Mouse (Mus musculus) CH12.LX (cell line): ENCODE data around the gene Hoxd1.

ENCODE experiments used
- CHD2 ChIP-seq: IDR thresholded peaks from 2 replicates; pipeline ENCODE4 v1.6.1; 2011; ENCODE audit warnings: low read length, improper control_type of control experiment
- CTCF ChIP-seq, 2 experiments: IDR thresholded peaks in 1 of 2; conservative IDR thresholded peaks in 1 of 2; 2 replicates each; pipeline ENCODE4 v1.5.1; 2011 to 2012; ENCODE audit warnings: low read depth in 2 of 2, low read length in 2 of 2, improper control_type of control experiment in 1 of 2, inconsistent platforms in 1 of 2, mild to moderate bottlenecking in 1 of 2, moderate library complexity in 1 of 2
- E2F4 ChIP-seq: IDR thresholded peaks from 2 replicates; pipeline ENCODE4 v1.6.1; 2011; ENCODE audit warnings: low read depth, low read length, improper control_type of control experiment; ENCODE audit not compliant: insufficient replicate concordance
- EP300 ChIP-seq: IDR thresholded peaks from 2 replicates; pipeline ENCODE4 v1.6.1; 2011; ENCODE audit warnings: low read length, improper control_type of control experiment
- ETS1 ChIP-seq: conservative IDR thresholded peaks from 2 replicates; pipeline ENCODE4 v1.6.1; 2012; ENCODE audit warnings: low read depth, mild to moderate bottlenecking, inconsistent platforms, low read length, improper control_type of control experiment, moderate library complexity
- GABPA ChIP-seq: IDR thresholded peaks from 2 replicates; pipeline ENCODE4 v1.6.1; 2012; ENCODE audit warnings: low read depth, low read length, improper control_type of control experiment, inconsistent platforms; ENCODE audit not compliant: insufficient replicate concordance
- MAFK ChIP-seq: IDR thresholded peaks from 2 replicates; pipeline ENCODE4 v1.6.1; 2011; ENCODE audit warnings: low read length, improper control_type of control experiment; ENCODE audit not compliant: insufficient replicate concordance
- MAX ChIP-seq: IDR thresholded peaks from 2 replicates; pipeline ENCODE4 v1.6.1; 2011; ENCODE audit warnings: low read length, improper control_type of control experiment
- POLR2A ChIP-seq: IDR thresholded peaks from 2 replicates; pipeline ENCODE4 v1.6.1; 2011; ENCODE audit warnings: low read depth, mild to moderate bottlenecking, improper control_type of control experiment, low read length
- TCF12 ChIP-seq: IDR thresholded peaks from 2 replicates; pipeline ENCODE4 v1.6.1; 2014; ENCODE audit warnings: low read depth, mild to moderate bottlenecking, inconsistent platforms, low read length, improper control_type of control experiment
- ZKSCAN1 ChIP-seq: IDR thresholded peaks from 2 replicates; pipeline ENCODE4 v1.6.1; 2012; ENCODE audit warnings: low read depth, inconsistent platforms, low read length, improper control_type of control experiment, borderline replicate concordance
- ZMIZ1 ChIP-seq: IDR thresholded peaks from 2 replicates; pipeline ENCODE4 v1.6.1; 2012; ENCODE audit warnings: low read depth, mild to moderate bottlenecking, inconsistent platforms, low read length, improper control_type of control experiment

DNA sequence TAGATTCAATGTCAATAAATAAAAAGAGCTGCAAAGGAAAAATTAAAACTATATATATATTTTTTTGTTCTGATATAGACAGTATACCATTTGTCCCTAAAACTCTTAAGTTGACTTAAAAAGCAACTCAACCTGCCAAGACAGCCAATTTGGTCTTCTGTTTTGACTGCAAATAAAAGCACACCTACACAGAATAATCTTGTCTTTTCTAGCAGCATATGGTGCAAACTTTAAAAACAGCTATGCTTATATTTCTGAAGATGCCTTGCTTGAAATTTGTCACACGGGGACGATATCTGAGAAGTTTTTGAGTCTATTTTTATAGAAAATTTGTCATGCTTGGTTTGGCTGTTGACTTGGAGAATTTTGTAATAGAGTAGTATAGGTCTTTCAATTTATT lies 11.6 kb downstream of the Hoxd1 start:
- TF ChIP-seq CTCF (conservative IDR thresholded peaks at IDR 0.05 in 1 of 2, IDR thresholded peaks at IDR 0.05 in 1 of 2; ENCODE audit: low read depth in 2 of 2, low read length in 2 of 2) (no peak), GABPA (no peak), ETS1 (no peak), POLR2A (no peak), TCF12 (no peak), CHD2 (no peak), ZKSCAN1 (no peak), ZMIZ1 (no peak), MAX (no peak), EP300 (no peak), E2F4 (no peak), MAFK (no peak)
